Mouse (Mus musculus) lung, embryonic 14.5 days (tissue): ENCODE data around the gene Mark3. TPM values are rescaled to one million over a fixed set of nuclear protein-coding genes. Genes with fewer than 3 reads are reported as not detected.

Experiments
- ATAC-seq: fragments of 200-750 bp; cut with Nextera tagmentation; 2 replicates; pipeline ENCODE4 v1.8.0; 2017; ENCODE audit warnings: mild to moderate bottlenecking, moderate TSS enrichment, moderate library complexity; ENCODE audit not compliant: insufficient read depth
- DNase-seq: peaks from one replicate; pipeline ENCODE4 v3.0.0-alpha.2; 2015
- H3K27ac ChIP-seq: fragments of 300-500 bp; sonication (generic); 2 replicates; pipeline ENCODE4 v1.5.1; 2014; ENCODE audit warnings: low read depth, mild to moderate bottlenecking, moderate library complexity
- H3K27me3 ChIP-seq: fragments of 300-500 bp; sonication (generic); 2 replicates; pipeline ENCODE4 v1.6.1; 2014; ENCODE audit warnings: low read length, control low read depth; ENCODE audit not compliant: insufficient read depth
- H3K36me3 ChIP-seq: fragments of 300-500 bp; sonication (generic); 2 replicates; pipeline ENCODE4 v1.6.1; 2014; ENCODE audit warnings: control low read depth; ENCODE audit not compliant: insufficient read depth
- H3K4me1 ChIP-seq: fragments of 300-500 bp; sonication (generic); 2 replicates; pipeline ENCODE4 v1.6.1; 2014; ENCODE audit warnings: antibody characterized with exemption, control low read depth; ENCODE audit not compliant: insufficient read depth
- H3K4me2 ChIP-seq: fragments of 300-500 bp; sonication (generic); 2 replicates; pipeline ENCODE4 v1.6.1; 2014; ENCODE audit warnings: mild to moderate bottlenecking
- H3K4me3 ChIP-seq: fragments of 300-500 bp; sonication (generic); 2 replicates; pipeline ENCODE4 v1.5.1; 2014; ENCODE audit warnings: low read depth, low read length
- H3K9ac ChIP-seq: fragments of 300-500 bp; sonication (generic); 2 replicates; pipeline ENCODE4 v1.6.1; 2014
- H3K9me3 ChIP-seq: fragments of 300-500 bp; sonication (generic); 2 replicates; pipeline ENCODE4 v1.6.1; 2016; ENCODE audit warnings: low read depth, low read length, control low read depth
- CTCF ChIP-seq: IDR thresholded peaks from 2 replicates; pipeline ENCODE4 v1.5.1; 2016; ENCODE audit warnings: antibody characterized with exemption, low read depth
- WGBS: fragments of 180-500 bp; shearing (Covaris S2); extraction: QIAGEN DNeasy Blood & Tissue Kit; methylation state at CpG from one replicate; pipeline ENCODE4 v1.1.7; 2014; 5-methylcytosine and 5-hydroxymethylcytosine counted together
- polyA plus RNA-seq: library from polyadenylated mRNA; unstranded; fragments of >200 nt; fragmentation: Nextera tagmentation; extraction: Ambion mirVana; gene quantifications from 2 replicates; pipeline ENCODE4 v1.2.1, GENCODE M21; 2014

Mark3 gene
- polyA plus RNA-seq, 1 experiment from 2014 or later: 62.0 TPM

GRCm38 (mm10) chr12:111689426-111689825 lies 115.1 kb downstream of the Mark3 start:
- WGBS: 63% methylated on average over 11 of the region's 11 CpGs

GRCm38 (mm10) chr12:111691346-111691872 lies 117.1 kb downstream of the Mark3 start:
- H3K4me2 ChIP-seq: no peak overlapping the region
- ATAC-seq (peak; percentile 24), DNase-seq (peak; percentile 64)
- WGBS: 10% methylated on average over 5 of the region's 5 CpGs
- 0 out of 2 replicates have a peak, but pooled peaks have one; percentile 14 for TF ChIP-seq CTCF
- H3K9ac ChIP-seq: no peak overlapping the region
- H3K27ac ChIP-seq: peak overlapping the region; percentile 65
- no peaks in the 10 kb centered on the region for H3K36me3 ChIP-seq
- H3K4me3 ChIP-seq: no peak overlapping the region
- no peaks in the 10 kb centered on the region for H3K27me3 ChIP-seq
- peaks cover 40% of the 10 kb centered on the region for H3K4me1 ChIP-seq
- H3K9me3 ChIP-seq: no peaks in the 10 kb centered on the region

More at GRCm38 (mm10) chr12:111689426-111689825, 115.1 kb downstream of the Mark3 start:
- H3K27ac ChIP-seq: no peak overlapping the region
- H3K9me3 ChIP-seq: no peaks in the 10 kb centered on the region
- H3K4me3 ChIP-seq: no peak overlapping the region
- peaks cover 30% of the 10 kb centered on the region for H3K4me1 ChIP-seq
- no peak overlapping the region for H3K9ac ChIP-seq
- no peak for TF ChIP-seq CTCF
- H3K36me3 ChIP-seq: 0 out of 2 replicates have a peak, but pooled peaks cover under 1% of the 10 kb centered on the region
- H3K4me2 ChIP-seq: no peak overlapping the region
- no peak for ATAC-seq
- no peak for DNase-seq
- no peaks in the 10 kb centered on the region for H3K27me3 ChIP-seq

GRCm38 (mm10) chr12:111692899-111693298 lies 118.6 kb downstream of the Mark3 start:
- WGBS: 89% methylated on average over 5 of the region's 5 CpGs
- Histone ChIP-seq H3K4me1 (peaks cover 30% of the 10 kb centered on the region), H3K36me3 (no peaks in the 10 kb centered on the region), H3K4me2 (no peak overlapping the region), H3K4me3 (no peak overlapping the region), H3K9ac (no peak overlapping the region), H3K27me3 (no peaks in the 10 kb centered on the region), H3K9me3 (no peaks in the 10 kb centered on the region), H3K27ac (no peak overlapping the region)
- TF ChIP-seq CTCF: no peak
- DNase-seq (no peak), ATAC-seq (no peak)

- Histone ChIP-seq H3K27me3 (no peaks in the 10 kb centered on the region), H3K9ac (peak overlapping the region; percentile 35), H3K4me1 (peaks cover 28% of the 10 kb centered on the region), H3K4me2 (peak overlapping the region; percentile 37), H3K36me3 (no peaks in the 10 kb centered on the region), H3K27ac (peak overlapping the region; percentile 79), H3K4me3 (no peak overlapping the region), H3K9me3 (no peaks in the 10 kb centered on the region)
- TF ChIP-seq CTCF: 0 out of 2 replicates have a peak, but pooled peaks have one; percentile 7
- DNase-seq (no peak), ATAC-seq (peak; percentile 33)
- WGBS: 45% methylated on average over 18 of the region's 18 CpGs
Observed at GRCm38 (mm10) chr12:111693341-111694270, 119.3 kb downstream of the Mark3 start.

DNA sequence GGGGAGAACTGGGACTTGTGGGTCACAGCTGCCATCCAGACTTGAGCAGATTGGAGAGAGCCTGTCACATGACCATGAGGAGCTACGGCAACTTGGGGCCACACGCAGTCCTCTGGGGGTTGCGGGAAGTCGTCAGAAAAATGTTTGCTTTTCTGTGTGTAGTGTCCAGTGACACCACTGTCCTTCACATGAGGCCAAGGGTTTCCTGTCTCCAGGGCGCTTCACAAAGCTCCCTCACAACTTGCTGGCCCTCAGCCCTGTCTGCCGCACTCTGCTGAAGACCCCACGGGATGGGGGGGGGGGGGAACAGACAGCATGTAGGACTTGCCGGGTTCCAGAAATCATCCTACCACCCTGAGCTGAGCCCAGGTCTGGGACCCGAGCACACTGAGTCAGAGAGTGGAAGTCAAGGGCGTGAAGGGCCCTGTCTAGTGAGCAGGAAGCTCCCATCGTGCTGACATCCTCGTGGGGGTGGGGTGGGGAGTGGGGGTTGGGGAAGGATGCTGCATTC lies 120.0 kb downstream of the Mark3 start:
- Histone ChIP-seq H3K27ac (peak overlapping the region; percentile 79), H3K4me3 (no peak overlapping the region), H3K9me3 (no peaks in the 10 kb centered on the region), H3K9ac (peak overlapping the region; percentile 35), H3K4me2 (peak overlapping the region; percentile 37), H3K27me3 (no peaks in the 10 kb centered on the region), H3K36me3 (no peaks in the 10 kb centered on the region), H3K4me1 (peaks cover 28% of the 10 kb centered on the region)
- 7% methylated on average over 12 of the region's 12 CpGs for WGBS
- ATAC-seq (peak; percentile 39), DNase-seq (peak; percentile 74)
- TF ChIP-seq CTCF: no peak

GRCm38 (mm10) chr12:111694880-111695804 lies 120.8 kb downstream of the Mark3 start:
- H3K36me3 ChIP-seq: no peaks in the 10 kb centered on the region
- H3K4me3 ChIP-seq: no peak overlapping the region
- ATAC-seq (peak; percentile 28; the same call in 1 of the 2 replicates), DNase-seq (peak; percentile 42)
- no peaks in the 10 kb centered on the region for H3K27me3 ChIP-seq
- H3K4me1 ChIP-seq: peaks cover 28% of the 10 kb centered on the region
- WGBS: 56% methylated on average over 13 of the region's 13 CpGs
- no peaks in the 10 kb centered on the region for H3K9me3 ChIP-seq
- TF ChIP-seq CTCF: no peak
- H3K4me2 ChIP-seq: no peak overlapping the region
- no peak overlapping the region for H3K9ac ChIP-seq
- H3K27ac ChIP-seq: peak overlapping the region; percentile 79
